Mouse (Mus musculus) lung, postnatal 25 days (tissue): Measurements from ENCODE around the gene Dhcr24.
A peak's percentile ranks its signal among the peaks of the same experiment; 100 is the strongest.

Source experiments
- DNase-seq: peaks from one replicate; pipeline ENCODE4 v3.0.0; 2022; ENCODE audit warnings: low spot score

Dhcr24 gene

GRCm38 (mm10) chr4:106606639-106607554 lies 46.1 kb downstream of the Dhcr24 start:
- no peak for DNase-seq

GRCm38 (mm10) chr4:106607905-106608304 lies 47.1 kb downstream of the Dhcr24 start:
- no peak for DNase-seq

DNA sequence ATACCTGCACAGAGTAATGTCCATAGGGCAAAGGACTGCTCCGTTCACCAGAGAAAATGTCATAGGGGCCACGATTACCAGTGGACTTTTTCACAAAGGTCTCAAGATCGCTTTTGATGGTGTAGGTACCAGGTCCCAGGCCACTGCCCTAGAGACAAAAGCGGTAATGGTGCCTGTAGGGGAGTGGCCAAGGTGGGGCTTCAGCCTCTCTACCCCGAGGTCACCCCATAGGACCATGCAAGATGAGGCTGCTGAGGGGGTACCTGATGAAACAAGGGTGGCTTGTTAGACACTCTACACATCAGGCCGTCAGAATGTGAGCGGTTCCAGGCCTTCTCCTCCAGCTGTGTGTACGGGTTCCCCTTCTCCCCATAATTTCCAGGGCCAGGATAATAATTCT lies 52.3 kb downstream of the Dhcr24 start:
- DNase-seq, result no peak

- DNase-seq, result no peak
Observed at GRCm38 (mm10) chr4:106613560-106613959, 52.7 kb downstream of the Dhcr24 start.

DNA sequence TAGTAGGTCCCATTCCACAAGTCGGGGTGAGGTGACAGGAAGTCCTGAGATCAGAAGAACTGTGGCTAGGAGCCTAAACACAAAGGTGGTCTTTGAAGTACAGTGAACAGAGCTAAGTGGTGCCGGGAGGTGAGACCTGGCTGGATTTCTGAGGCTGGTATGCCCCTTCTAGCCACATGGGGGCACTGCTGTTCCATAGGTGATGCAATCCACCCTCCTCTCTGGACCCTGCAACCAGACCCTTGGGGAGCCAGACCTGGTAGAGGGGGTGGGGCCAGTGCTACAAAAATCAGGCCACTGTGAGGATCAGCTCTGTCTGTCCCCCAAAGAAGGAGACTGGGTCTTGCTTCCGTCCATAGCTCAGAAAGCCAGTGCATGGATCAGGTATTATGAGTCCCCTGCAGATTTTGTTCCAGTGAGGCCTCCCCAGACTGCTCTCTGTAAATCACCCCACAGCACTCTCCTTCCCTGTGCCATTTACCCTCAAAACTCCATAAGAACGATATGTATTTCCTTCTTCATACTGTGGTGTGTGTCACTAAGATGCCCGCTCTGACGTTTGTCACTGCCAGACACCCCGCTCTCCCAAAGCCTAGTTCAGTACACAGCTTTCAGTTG lies 53.5 kb downstream of the Dhcr24 start:
- peak; percentile 38 for DNase-seq

DNA sequence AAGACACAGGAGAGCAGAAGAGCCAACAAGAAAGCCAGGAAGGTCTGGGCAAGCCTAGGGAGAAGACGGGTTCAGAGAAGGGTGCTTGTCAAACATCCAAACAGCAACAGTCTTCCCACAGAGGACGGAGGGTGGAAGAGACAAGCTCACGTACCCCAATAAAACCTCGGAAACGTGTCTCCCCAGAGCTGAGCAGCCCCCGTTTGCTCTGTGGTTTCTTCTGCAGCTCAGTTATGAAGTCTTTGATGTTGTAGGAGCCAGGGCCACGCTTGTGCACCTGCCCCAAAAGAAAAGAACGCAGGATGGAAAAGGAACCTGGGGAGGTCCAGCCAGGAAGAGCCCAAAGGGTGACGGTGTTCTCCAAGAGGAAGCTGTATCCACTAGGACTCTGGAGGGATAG lies 54.0 kb downstream of the Dhcr24 start:
- DNase-seq, result no peak

- DNase-seq, result no peak
Observed at GRCm38 (mm10) chr4:106615637-106616036, 54.8 kb downstream of the Dhcr24 start.

DNA sequence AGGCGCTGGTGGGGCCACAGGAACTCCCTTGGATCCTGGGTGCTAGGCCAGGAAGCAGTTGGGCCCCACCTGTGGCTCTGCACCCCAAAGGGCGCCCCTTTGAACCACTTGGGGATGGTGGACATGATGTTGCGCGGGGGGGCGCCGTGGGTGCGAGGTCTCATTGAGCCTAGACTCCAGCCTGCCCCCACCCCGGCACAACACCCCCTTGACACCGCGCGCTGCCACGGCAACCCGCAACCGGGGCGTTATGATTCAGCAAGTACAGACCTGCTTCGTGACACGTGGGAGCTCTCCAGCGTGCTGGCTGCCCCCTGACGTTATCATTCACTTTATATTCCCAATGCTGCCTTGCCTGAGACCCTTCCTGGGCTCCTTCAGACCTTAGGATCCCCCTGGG lies 56.2 kb downstream of the Dhcr24 start, which contains the start of gene Lexm:
TSS of gene Lexm (minus strand) at position 186 of the 400 bp plus-strand sequence.
- no peak for DNase-seq

GRCm38 (mm10) chr4:106618898-106619297 lies 58.1 kb downstream of the Dhcr24 start:
- DNase-seq, result no peak

DNA sequence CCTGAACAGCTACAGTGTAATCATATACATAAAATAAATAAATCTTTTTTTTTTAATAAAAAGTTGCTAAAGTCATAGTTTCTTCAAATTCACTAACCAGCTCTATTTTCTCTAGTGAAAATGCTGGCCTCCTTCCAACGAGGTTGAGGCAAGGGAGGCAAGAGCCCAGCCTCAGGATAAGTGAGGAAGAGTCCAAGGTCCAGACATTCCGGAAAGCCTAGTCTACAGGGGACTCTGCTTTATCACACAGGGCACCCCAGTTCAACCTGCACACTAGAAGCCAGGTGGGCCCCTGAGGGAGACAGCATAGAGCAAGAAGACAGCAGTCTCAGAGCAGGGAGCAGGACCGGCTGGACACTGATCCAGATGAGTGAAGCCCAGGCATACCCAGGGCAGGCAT lies 60.6 kb downstream of the Dhcr24 start:
- no peak for DNase-seq

- DNase-seq, result peak; percentile 83
Observed at GRCm38 (mm10) chr4:106622030-106622493, 61.2 kb downstream of the Dhcr24 start, which contains the start of gene Ttc22. Gene Ttc22, plus strand, starts transcription at chr4:106622432.

- no peak for DNase-seq
Observed at GRCm38 (mm10) chr4:106622712-106623111, 61.9 kb downstream of the Dhcr24 start.

DNA sequence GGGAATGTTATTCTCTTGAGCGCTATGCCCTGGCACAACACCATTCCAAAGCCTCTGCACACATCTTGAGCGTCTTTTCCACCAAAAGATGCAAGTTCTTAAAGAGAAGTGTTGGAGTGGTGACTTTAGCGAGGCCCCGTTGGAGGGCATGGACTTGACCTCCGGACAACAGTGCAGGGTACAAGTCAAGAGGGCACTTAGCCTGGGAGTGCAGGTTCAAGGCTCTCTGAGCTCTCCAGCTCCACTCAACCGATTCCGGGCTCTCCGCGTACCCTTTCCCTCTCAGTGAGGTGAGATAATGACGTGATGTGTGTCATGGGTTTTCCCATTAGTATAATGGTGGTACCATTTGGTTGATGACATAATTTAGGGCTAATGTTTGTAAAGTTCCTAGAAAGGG lies 63.4 kb downstream of the Dhcr24 start:
- DNase-seq, result peak; percentile 43

DNA sequence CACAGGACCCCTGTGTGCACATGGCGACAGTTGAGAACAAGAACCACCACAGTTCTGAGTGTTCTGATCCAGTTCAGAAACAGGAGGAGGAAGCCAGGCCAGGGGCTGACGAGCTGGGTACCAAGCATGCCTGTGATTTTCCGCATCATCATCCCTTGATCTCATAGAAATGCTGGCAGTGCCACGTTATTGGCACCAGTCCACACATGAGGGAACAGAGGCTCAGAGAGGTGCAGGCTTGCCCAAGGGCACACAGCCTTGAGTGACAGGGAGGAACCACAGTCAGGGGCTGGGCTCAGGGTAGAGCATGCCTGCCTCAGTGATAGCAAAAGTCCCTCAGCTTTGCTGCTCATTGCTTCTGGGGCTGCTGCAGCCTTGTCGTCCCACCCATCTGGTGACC lies 67.0 kb downstream of the Dhcr24 start:
- no peak for DNase-seq

DNA sequence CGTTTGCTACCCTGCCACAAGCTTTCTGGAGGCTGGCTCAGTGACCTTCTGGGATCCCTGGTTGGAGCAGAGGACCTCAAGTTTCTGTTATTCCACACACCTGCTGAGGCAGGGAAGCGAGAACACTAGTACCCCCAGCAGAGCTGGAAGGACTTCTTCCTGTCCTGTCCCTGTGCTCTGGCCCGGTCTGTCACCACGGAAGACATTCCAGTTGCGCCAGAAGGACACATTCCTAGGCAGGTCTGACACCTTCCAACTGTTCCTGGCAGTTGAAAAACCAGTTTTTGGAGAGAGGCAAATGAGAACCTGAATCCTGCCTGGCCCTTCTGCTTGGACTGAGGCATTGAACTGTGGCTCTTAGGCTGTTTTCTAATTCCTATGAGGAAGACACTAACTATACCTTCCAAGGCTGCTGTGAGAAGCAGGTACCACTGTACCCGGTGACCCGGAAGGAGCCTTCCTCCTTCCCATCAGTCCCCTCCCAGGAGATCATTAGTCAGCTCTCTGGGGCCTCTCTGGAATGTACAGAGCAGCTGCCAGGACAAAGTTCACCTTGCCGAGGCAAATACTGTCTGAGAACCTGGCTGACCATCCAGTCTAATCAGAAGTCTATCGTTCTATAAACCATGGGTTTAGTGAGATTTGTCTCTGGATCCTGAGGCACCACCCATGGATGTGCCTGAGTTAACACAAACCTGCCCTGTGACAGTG lies 68.0 kb downstream of the Dhcr24 start:
- peak; percentile 34 for DNase-seq

DNA sequence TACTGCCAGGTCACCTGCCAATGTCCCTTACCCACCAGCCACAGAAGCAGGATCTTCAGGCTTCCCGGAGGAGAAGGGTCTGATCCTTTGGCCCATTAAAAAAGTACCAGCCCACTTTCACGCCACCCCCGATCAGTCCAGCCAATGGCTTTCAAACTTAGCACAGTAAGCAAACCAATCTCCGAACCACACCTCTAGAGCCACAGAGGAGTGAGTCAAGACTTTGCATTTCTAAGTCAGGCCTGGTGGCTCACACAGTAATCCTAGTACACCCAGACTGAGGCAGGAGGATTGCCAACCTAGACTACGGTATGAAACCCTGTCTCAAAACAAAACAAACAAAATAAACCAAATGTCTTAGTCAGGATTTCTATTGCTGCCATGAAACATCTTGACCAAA lies 68.5 kb downstream of the Dhcr24 start:
- DNase-seq, result no peak

DNA sequence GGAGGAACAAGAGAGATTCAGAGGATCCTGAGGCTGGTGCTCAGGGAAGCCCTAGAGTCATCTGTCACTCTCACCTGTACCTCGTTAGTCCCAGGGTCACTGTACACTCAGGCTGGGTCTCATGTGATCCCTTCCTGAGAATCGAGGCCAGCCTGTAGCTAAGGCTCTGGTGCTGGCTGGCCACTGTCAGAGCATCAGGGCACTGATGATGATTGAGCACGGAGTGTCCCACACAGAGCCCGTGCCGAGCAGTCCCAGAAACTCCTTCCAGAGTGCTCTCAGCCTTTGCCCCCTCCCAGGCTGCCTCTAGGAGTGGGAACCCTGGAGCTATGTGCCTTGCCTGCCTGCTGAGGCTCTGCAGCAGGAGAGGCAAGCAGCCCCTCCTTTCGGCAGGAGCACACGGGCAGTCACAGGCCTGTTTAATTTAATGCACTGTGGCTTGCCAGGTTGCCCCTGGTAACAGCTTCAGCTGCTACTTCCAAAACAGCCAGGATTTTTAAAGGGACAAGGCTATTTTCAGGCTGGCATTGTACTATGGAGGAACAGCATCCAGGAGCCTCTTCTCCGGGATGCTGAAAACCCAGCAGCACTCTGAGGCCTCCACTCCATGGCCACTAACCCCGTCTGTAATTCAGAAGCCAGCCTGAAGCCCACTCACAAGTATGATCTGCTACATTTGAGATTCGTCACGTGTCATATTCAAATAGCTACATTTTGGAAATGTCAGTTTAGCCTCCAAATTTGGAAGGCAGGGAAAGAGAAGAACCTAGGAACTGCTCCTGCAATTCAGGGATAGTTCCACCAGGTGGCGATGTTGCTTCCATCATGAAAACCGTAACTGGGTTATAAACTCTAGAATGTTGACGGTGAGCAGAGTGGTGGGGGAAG lies 69.7 kb downstream of the Dhcr24 start:
- peak; percentile 44 for DNase-seq

DNA sequence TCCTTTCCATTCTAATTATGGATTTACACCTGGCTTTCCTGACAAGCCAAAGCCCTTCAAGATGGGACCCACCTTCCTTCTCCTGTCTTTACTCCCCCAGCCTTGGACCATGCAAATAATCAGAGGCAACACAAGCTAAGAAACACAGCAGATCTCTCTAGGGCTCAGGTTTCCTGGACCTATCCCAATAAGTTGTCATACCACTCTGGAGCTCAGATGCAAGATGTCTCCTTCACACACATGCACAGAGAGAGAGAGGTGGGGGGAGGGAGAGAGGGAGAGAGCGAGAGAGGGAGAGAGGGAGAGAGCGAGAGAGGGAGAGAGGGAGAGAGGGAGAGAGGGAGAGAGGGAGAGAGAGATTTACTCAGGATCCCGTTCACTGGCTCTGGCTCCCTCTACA lies 71.5 kb downstream of the Dhcr24 start:
- DNase-seq, result no peak

GRCm38 (mm10) chr4:106633281-106634085 lies 72.6 kb downstream of the Dhcr24 start:
- DNase-seq, result no peak

DNA sequence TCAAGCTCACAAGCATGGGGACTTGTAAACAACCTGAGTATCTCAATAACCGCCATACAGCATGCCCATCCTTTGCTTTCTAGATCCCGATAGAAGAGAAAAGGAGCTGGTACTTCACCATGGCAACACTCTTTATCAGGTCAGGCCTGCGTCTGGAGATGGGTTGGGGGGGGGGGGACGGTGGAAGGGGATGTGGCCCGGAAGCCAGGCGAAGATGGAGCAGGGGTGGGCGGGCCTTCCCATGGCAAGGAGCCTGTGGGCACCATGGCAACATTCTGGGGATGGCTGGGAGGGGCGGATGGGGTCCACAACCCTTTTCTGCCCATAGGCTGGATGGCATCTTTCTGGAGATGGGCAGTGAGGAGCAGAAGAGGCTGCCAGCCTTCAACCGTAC lies 73.2 kb downstream of the Dhcr24 start:
- no peak for DNase-seq
